Mouse (Mus musculus) brain, embryonic 14.5 days (tissue): Measurements from ENCODE around the gene Kif1c. TPM values are rescaled to one million over a fixed set of nuclear protein-coding genes. Genes with fewer than 3 reads are reported as not detected.

Source experiments
- DNase-seq: peaks from one replicate; pipeline ENCODE4 v3.0.0-alpha.2; 2011; ENCODE audit warnings: low read depth
- CTCF ChIP-seq: fragments of 200-500 bp; IDR thresholded peaks from 2 replicates; pipeline ENCODE4 v1.5.1; 2012; ENCODE audit warnings: inconsistent platforms, mild to moderate bottlenecking, moderate library complexity, borderline replicate concordance; ENCODE audit not compliant: insufficient read depth, insufficient read length; ENCODE audit errors: extremely low read depth
- POLR2A ChIP-seq: fragments of 200-500 bp; IDR thresholded peaks from 2 replicates; pipeline ENCODE4 v1.6.1; 2012; ENCODE audit warnings: mild to moderate bottlenecking, inconsistent platforms, borderline replicate concordance; ENCODE audit not compliant: poor library complexity, insufficient read depth, insufficient read length, severe bottlenecking; ENCODE audit errors: extremely low read depth
- polyA plus RNA-seq: library from polyadenylated mRNA; depleted of rRNA; stranded (reverse); fragments of >200 nt; gene quantifications from 2 replicates; pipeline ENCODE4 v1.2.3, GENCODE M21; 2012

The Kif1c gene
- polyA plus RNA-seq, 1 experiment, result 23.0 TPM

GRCm38 (mm10) chr11:70683640-70684039 is 16.7 kb upstream of the Kif1c start:
- DNase-seq, result no peak
- TF ChIP-seq POLR2A (no peak), CTCF (no peak)

DNA sequence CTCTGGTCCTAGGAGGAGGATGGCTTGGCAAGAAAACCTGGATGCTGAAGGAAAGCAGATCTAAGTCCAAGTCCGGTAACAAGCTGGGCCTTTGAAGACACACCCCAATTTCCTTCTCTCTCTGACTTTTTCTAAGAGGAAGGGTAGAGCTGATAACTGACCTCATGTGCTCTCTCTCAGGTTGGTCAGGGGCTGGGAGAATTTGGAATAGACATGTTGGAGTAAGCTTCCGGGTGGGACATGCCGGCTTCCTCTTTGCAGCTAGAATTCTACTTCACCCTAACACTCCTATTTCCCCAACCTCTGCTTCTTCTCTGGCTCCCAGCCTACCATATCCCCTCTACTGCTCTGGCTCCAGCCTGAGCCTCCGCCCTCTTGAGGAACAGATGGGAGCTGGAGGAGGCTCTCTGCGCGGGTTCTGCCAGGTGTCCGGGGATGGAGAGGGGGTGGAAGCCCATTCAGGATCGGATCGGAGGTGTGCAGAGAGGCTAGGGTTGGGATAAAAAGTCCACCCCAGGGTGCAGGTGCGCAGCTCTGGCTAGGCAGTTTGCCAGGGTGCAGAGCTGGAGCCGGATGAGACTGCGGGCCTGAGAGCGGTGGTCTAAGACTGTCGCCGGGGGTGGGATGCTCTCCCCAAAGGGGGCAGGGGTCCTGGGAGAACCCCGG is 13.3 kb upstream of the Kif1c start:
- TF ChIP-seq CTCF, result no peak
- no peak for TF ChIP-seq POLR2A
- peak; percentile 72 for DNase-seq

GRCm38 (mm10) chr11:70687601-70688199 is 12.6 kb upstream of the Kif1c start, which contains the start of gene Camta2:
Gene Camta2, minus strand, starts transcription at chr11:70688105.
- DNase-seq, result peak; percentile 85
- TF ChIP-seq POLR2A, result peak; percentile 51; the same call in 1 of the 2 replicates
- TF ChIP-seq CTCF, result peak; percentile 39

DNA sequence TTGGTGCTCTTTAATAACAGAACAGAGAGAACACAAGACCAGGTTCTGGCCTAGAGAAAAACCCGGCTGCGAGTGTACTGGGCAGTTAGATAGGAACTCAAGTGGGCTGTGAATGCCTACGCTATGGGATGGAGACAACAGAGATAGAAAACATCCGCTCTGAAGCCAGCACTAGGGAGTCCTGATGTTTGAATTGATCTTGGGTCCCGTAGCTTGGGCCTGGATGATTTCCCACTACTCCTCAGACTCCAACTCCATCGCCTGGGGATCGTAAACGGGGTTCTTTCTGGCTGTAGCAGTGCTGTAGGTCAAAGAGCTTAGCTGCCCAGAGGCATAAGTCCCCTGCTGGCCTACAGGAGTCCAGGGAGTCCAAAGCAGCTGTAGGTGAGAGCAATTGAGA is 12.0 kb upstream of the Kif1c start:
- no peak for DNase-seq
- no peak for TF ChIP-seq POLR2A
- TF ChIP-seq CTCF, result no peak

- peak; percentile 16 for DNase-seq
- TF ChIP-seq POLR2A (no peak), CTCF (no peak)
Measured at GRCm38 (mm10) chr11:70689578-70689977, 10.8 kb upstream of the Kif1c start.

- no peak for DNase-seq
- TF ChIP-seq POLR2A (no peak), CTCF (no peak)
Measured at GRCm38 (mm10) chr11:70693504-70693903, 6.8 kb upstream of the Kif1c start.

DNA sequence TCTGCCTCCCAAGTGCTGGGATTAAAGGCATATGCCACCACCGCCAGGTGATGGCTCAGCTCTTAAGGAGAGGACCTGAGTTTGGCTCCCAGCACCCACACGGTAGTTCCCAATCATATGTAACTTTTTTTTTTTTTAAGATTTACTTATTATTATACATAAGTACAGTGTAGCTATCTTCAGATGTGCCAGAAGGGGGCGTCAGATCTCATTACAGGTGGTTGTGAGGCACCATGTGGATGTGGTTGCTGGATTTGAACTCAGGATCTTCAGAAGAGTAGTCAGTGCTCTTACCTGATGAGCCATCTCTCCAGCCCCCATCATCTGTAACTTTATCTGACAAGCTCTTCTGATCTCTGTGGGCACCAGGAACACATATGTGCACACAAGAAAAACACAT is 3.0 kb upstream of the Kif1c start:
- TF ChIP-seq POLR2A (no peak), CTCF (no peak)
- DNase-seq, result no peak

- TF ChIP-seq CTCF, result no peak
- no peak for TF ChIP-seq POLR2A
- DNase-seq, result no peak
Measured at GRCm38 (mm10) chr11:70699051-70699450, 1.3 kb upstream of the Kif1c start.

DNA sequence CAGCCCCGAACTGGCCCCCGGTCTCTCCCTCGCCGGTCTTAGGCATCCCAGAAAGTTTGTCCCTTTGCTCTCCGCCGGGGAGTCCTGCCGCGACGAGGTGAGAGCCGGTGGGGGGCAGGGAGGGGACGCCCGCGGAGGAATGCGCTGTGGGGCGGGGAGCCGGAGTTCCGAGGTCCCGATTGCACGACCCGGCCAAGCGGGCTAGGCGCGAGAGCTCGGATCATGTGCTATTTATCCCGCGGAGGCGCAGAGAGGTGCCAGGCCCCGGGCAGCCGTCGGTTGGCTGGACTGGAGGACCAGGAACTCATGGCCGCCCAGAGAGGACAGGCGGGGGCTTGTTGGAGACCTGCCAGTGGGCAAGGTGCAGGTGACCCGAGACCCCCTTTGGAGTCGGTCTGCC is 265 bp downstream of the Kif1c start:
- TF ChIP-seq POLR2A (no peak), CTCF (no peak)
- peak; percentile 37 for DNase-seq

DNA sequence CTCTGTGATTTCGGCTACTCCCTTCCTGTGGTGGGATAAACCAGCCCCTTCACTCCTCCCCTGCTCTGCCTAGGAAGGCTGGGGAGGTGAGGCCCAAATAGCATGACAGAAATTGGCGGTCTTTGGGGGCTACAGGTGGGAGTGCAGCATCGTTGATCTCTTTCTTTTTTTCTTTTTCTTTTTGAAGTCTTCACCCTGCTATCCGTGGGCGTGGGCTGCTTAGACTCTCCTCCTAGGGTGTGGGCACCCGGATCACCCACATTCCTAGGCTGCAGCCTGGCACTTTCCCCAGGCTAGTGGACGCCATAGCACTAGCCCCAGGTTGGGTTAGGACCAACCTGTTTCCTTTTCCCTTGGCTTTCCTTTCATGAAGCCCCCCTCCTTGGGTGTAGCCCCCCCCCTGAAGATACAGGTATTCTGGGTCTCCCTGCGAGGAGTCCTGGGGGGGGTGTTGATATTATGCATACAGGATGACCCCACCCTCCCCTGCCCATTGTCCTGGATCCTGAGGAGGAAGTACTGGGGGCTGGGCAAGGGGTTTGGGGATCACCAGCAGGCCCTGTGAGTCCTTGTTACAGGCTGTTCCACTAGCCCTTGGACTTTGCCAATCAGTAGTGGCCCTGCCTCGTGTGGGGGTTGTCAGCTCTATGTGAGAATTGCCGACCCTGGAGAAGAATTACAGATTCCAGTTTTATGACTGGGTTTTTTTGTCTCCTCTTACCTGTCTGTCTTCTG is 1.0 kb downstream of the Kif1c start:
- no peak for DNase-seq

GRCm38 (mm10) chr11:70701984-70702733 is 1.8 kb downstream of the Kif1c start:
- TF ChIP-seq CTCF (no peak), POLR2A (no peak)
- DNase-seq, result no peak

More for the DNA sequence above, 1.0 kb downstream of the Kif1c start:
- TF ChIP-seq POLR2A (no peak), CTCF (no peak)

- DNase-seq, result no peak
- TF ChIP-seq CTCF, result no peak
- no peak for TF ChIP-seq POLR2A
Measured at GRCm38 (mm10) chr11:70702781-70703180, 2.4 kb downstream of the Kif1c start.

GRCm38 (mm10) chr11:70706127-70706526 is 5.8 kb downstream of the Kif1c start:
- TF ChIP-seq CTCF, result no peak
- no peak for TF ChIP-seq POLR2A
- no peak for DNase-seq
